Mouse (Mus musculus) intestine, embryonic 14.5 days (tissue): ENCODE results near the gene Defa28. TPM values are rescaled to one million over a fixed set of nuclear protein-coding genes. Genes with fewer than 3 reads are reported as not detected.
"Not testable (repeated sequence)": the region's sequence is repeated elsewhere in the genome, so short reads cannot be mapped to it uniquely, and the experiment has no call there.

Source experiments
- ATAC-seq: fragments of 200-750 bp; cut with Nextera tagmentation; replicated peaks from 2 replicates; pipeline ENCODE4 v1.8.0; 2017; ENCODE audit warnings: low read depth, moderate number of reproducible peaks, moderate TSS enrichment, moderate library complexity; ENCODE audit not compliant: low FRiP score, low TSS enrichment
- DNase-seq: peaks from one replicate; pipeline ENCODE4 v3.0.0-alpha.2; 2018; ENCODE audit warnings: low spot score
- H3K27ac ChIP-seq: fragments of 300-500 bp; sonication (generic); 2 replicates; pipeline ENCODE4 v1.5.1; 2014; ENCODE audit warnings: low read depth, mild to moderate bottlenecking, control low read depth
- H3K27me3 ChIP-seq: fragments of 300-500 bp; sonication (generic); replicated peaks from 2 replicates; pipeline ENCODE4 v1.6.1; 2014; ENCODE audit warnings: low read length, control low read depth; ENCODE audit not compliant: control insufficient read depth, insufficient read depth
- H3K36me3 ChIP-seq: fragments of 300-500 bp; sonication (generic); 2 replicates; pipeline ENCODE4 v1.6.1; 2014; ENCODE audit warnings: low read length, control low read depth; ENCODE audit not compliant: control insufficient read depth, insufficient read depth
- H3K4me1 ChIP-seq: fragments of 300-500 bp; sonication (generic); replicated peaks from 2 replicates; pipeline ENCODE4 v1.6.1; 2014; ENCODE audit warnings: low read length, control low read depth, mixed read lengths; ENCODE audit not compliant: control insufficient read depth, insufficient read depth
- H3K4me2 ChIP-seq: fragments of 300-500 bp; sonication (generic); 2 replicates; pipeline ENCODE4 v1.6.1; 2014; ENCODE audit warnings: low read length
- H3K4me3 ChIP-seq: fragments of 300-500 bp; sonication (generic); 2 replicates; pipeline ENCODE4 v1.5.1; 2014; ENCODE audit warnings: low read depth, low read length, control low read depth, mixed read lengths
- H3K9ac ChIP-seq: fragments of 300-500 bp; sonication (generic); 2 replicates; pipeline ENCODE4 v1.6.1; 2014; ENCODE audit warnings: mild to moderate bottlenecking, low read length
- H3K9me3 ChIP-seq: fragments of 300-500 bp; sonication (generic); 2 replicates; pipeline ENCODE4 v1.6.1; 2016; ENCODE audit warnings: low read length, control low read depth; ENCODE audit not compliant: control insufficient read depth
- WGBS: fragments of 180-500 bp; shearing (Covaris S2); extraction: QIAGEN DNeasy Blood & Tissue Kit; methylation state at CpG from one replicate; pipeline ENCODE4 v1.1.7; 2014; 5-methylcytosine and 5-hydroxymethylcytosine counted together
- polyA plus RNA-seq: library from polyadenylated mRNA; unstranded; fragments of >200 nt; fragmentation: Nextera tagmentation; extraction: Ambion mirVana; gene quantifications from 2 replicates; pipeline ENCODE4 v1.2.1, GENCODE M21; 2014

Defa28 gene
- polyA plus RNA-seq, result not detected in 2 replicates

DNA sequence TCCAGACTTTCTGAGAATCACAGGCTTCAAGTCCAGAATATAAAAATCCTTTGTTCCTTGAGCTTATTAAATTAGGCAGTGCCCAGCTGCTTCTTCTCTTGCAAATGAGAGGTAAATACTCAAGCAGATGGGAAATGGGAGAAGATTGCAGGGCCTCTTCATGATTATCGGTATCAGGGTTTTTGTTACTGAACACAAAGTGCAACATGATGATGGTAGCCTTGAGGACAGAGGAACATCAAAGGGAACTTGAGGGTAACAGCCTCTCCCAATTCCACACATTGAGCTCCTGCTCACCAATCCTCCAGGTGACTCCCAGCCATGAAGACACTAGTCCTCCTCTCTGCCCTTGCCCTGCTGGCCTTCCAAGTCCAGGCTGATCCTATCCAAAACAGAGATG, at the start of gene Defa28:
Defa28 (plus strand) TSS at position 301 of the 400 bp plus-strand sequence.
- not testable (repeated sequence) for H3K4me2 ChIP-seq, H3K9ac ChIP-seq, H3K27ac ChIP-seq, ATAC-seq, H3K4me1 ChIP-seq, H3K36me3 ChIP-seq, H3K27me3 ChIP-seq, DNase-seq, H3K9me3 ChIP-seq, H3K4me3 ChIP-seq
- WGBS, result no CpG with 5 or more reads among the region's 1 CpGs

- H3K4me1 ChIP-seq, H3K4me2 ChIP-seq, H3K9me3 ChIP-seq, DNase-seq, ATAC-seq, H3K4me3 ChIP-seq, H3K9ac ChIP-seq, H3K36me3 ChIP-seq, H3K27me3 ChIP-seq, H3K27ac ChIP-seq: not testable (repeated sequence)
- no CpG with 5 or more reads among the region's 1 CpGs for WGBS
Observed at GRCm38 (mm10) chr8:21565086-21565485, 17.7 kb upstream of the Defa28 start, which contains the start of gene Defa37. Gene Defa37 (plus strand): TSS chr8:21565386.

DNA sequence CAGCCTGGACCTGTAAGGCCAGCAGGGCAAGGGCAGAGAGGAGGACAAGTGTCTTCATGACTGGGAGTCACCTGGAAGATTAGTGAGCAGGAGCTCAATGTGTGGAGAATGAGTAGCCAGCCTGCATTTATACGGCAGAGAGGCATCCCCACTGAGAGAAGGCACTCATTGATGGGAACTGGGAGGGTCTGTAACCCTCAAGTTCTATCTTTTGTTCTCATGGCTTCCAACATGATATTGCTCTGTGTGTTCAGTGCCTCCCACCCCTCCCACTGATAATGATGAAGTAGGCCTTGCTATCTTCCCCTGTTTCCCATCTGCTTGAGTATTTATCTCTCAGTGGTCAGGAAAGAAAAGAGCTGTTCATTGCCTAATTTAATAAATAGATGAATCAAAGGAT, 11.6 kb downstream of the Defa28 start, which contains the start of gene Gm7861:
Gm7861 (minus strand) TSS at position 101 of the 400 bp plus-strand sequence.
- not testable (repeated sequence) for H3K4me1 ChIP-seq, H3K4me3 ChIP-seq, H3K4me2 ChIP-seq, H3K9me3 ChIP-seq, H3K9ac ChIP-seq, H3K27ac ChIP-seq, H3K27me3 ChIP-seq, H3K36me3 ChIP-seq, DNase-seq, ATAC-seq
- WGBS, result no CpG with 5 or more reads among the region's 1 CpGs

GRCm38 (mm10) chr8:21617883-21618282, 35.1 kb downstream of the Defa28 start, which contains the start of gene Defa26:
Gene Defa26 (plus strand): TSS chr8:21618183.
- DNase-seq, H3K27ac ChIP-seq, H3K4me3 ChIP-seq, H3K4me1 ChIP-seq, H3K4me2 ChIP-seq, H3K36me3 ChIP-seq, ATAC-seq, H3K27me3 ChIP-seq, H3K9me3 ChIP-seq, H3K9ac ChIP-seq: not testable (repeated sequence)
- no CpG with 5 or more reads among the region's 1 CpGs for WGBS

Other genes with a start within 250 kb of the Defa28 start
- gene Defa2, start 204.5 kb upstream of the Defa28 start, polyA plus RNA-seq, result not detected in 2 replicates
- not detected in 2 replicates for gene Defa33, start 191.2 kb upstream of the Defa28 start, polyA plus RNA-seq
- gene Defa36, start 155.6 kb upstream of the Defa28 start, polyA plus RNA-seq, result not detected in 2 replicates
- 1.5 TPM in 1 of 2 replicates, not detected in the other for gene Gm7849, start 126.4 kb upstream of the Defa28 start, polyA plus RNA-seq
- gene Defa20, start 73.7 kb upstream of the Defa28 start, polyA plus RNA-seq, result not detected in 2 replicates
- gene Defa32, start 54.0 kb upstream of the Defa28 start, polyA plus RNA-seq, result not detected in 2 replicates
- gene Defa37, start 17.6 kb upstream of the Defa28 start, polyA plus RNA-seq, result not detected in 2 replicates
- gene Gm7861, start 11.5 kb downstream of the Defa28 start, polyA plus RNA-seq, result 4.5 TPM in 1 of 2 replicates, not detected in the other
- not detected in 2 replicates for gene Defa26, start 35.2 kb downstream of the Defa28 start, polyA plus RNA-seq
- 6.9 and 13.5 TPM in 2 replicates for gene Defa17, start 72.8 kb downstream of the Defa28 start, polyA plus RNA-seq
- gene Defa34, start 82.8 kb downstream of the Defa28 start, polyA plus RNA-seq, result not detected in 2 replicates
- gene AY761184, start 120.6 kb downstream of the Defa28 start, polyA plus RNA-seq, result not detected in 2 replicates
- 17.4 and 19.0 TPM in 2 replicates for gene Defa24, start 151.5 kb downstream of the Defa28 start, polyA plus RNA-seq
- gene Defb50, start 240.5 kb downstream of the Defa28 start, polyA plus RNA-seq, result not detected in 2 replicates